Mouse (Mus musculus) kidney, embryonic 14.5 days (tissue): ENCODE measurements around the gene Csad. TPM values are rescaled to one million over a fixed set of nuclear protein-coding genes. Genes with fewer than 3 reads are reported as not detected.

Experiments
- ATAC-seq: fragments of 200-750 bp; cut with Nextera tagmentation; 2 replicates; pipeline ENCODE4 v1.8.0; 2017; ENCODE audit warnings: moderate number of reproducible peaks, mild to moderate bottlenecking, moderate TSS enrichment, moderate library complexity; ENCODE audit not compliant: low FRiP score, low TSS enrichment
- H3K27ac ChIP-seq: fragments of 300-500 bp; sonication (generic); 2 replicates; pipeline ENCODE4 v1.5.1; 2014; ENCODE audit warnings: low read depth, mild to moderate bottlenecking, low read length, moderate library complexity, mixed read lengths
- H3K27me3 ChIP-seq: fragments of 300-500 bp; sonication (generic); 2 replicates; pipeline ENCODE4 v1.6.1; 2014; ENCODE audit warnings: mild to moderate bottlenecking, low read length; ENCODE audit not compliant: control insufficient read depth, insufficient read depth
- H3K36me3 ChIP-seq: fragments of 300-500 bp; sonication (generic); 2 replicates; pipeline ENCODE4 v1.6.1; 2014; ENCODE audit warnings: low read length, mixed read lengths; ENCODE audit not compliant: control insufficient read depth, insufficient read depth
- H3K4me1 ChIP-seq: fragments of 300-500 bp; sonication (generic); 2 replicates; pipeline ENCODE4 v1.6.1; 2014; ENCODE audit warnings: low read length, mixed read lengths; ENCODE audit not compliant: control insufficient read depth, insufficient read depth
- H3K4me2 ChIP-seq: fragments of 300-500 bp; sonication (generic); replicated peaks from 2 replicates; pipeline ENCODE4 v1.6.1; 2014; ENCODE audit warnings: low read depth, mild to moderate bottlenecking, low read length
- H3K4me3 ChIP-seq: fragments of 300-500 bp; sonication (generic); 2 replicates; pipeline ENCODE4 v1.5.1; 2014; ENCODE audit warnings: mild to moderate bottlenecking, low read length
- H3K9ac ChIP-seq: fragments of 300-500 bp; sonication (generic); 2 replicates; pipeline ENCODE4 v1.6.1; 2014; ENCODE audit warnings: low read depth, mild to moderate bottlenecking, low read length, moderate library complexity
- H3K9me3 ChIP-seq: fragments of 300-500 bp; sonication (generic); 2 replicates; pipeline ENCODE4 v1.6.1; 2016; ENCODE audit warnings: low read length; ENCODE audit not compliant: control insufficient read depth
- WGBS: fragments of 180-500 bp; shearing (Covaris S2); extraction: QIAGEN DNeasy Blood & Tissue Kit; methylation state at CpG from one replicate; pipeline ENCODE4 v1.1.7; 2014; 5-methylcytosine and 5-hydroxymethylcytosine counted together
- polyA plus RNA-seq: library from polyadenylated mRNA; unstranded; fragments of >200 nt; fragmentation: Nextera tagmentation; extraction: Ambion mirVana; gene quantifications from 2 replicates; pipeline ENCODE4 v1.2.1, GENCODE M21; 2014

Gene Csad
- polyA plus RNA-seq, 1 experiment from 2014 or later = 68.1 TPM

- Histone ChIP-seq H3K9ac (no peak overlapping the region), H3K27me3 (no peaks in the 10 kb centered on the region), H3K4me2 (no peak overlapping the region), H3K36me3 (peaks cover 23% of the 10 kb centered on the region; the same call in 1 of the 2 replicates), H3K9me3 (no peaks in the 10 kb centered on the region), H3K27ac (no peak overlapping the region), H3K4me3 (no peak overlapping the region), H3K4me1 (peaks cover under 1% of the 10 kb centered on the region; the same call in 1 of the 2 replicates)
- WGBS = 52% methylated on average over 3 of the region's 3 CpGs
- 0 out of 2 replicates have a peak, but pooled peaks have one; percentile 40 for ATAC-seq
Observed at GRCm38 (mm10) chr15:102183076-102183475, 21.4 kb downstream of the Csad start.

GRCm38 (mm10) chr15:102179924-102180323 is 24.6 kb downstream of the Csad start:
- H3K9me3 ChIP-seq = no peaks in the 10 kb centered on the region
- H3K36me3 ChIP-seq = peaks cover 32% of the 10 kb centered on the region; the same call in 1 of the 2 replicates
- no peak for ATAC-seq
- H3K4me1 ChIP-seq = no peaks in the 10 kb centered on the region
- WGBS = 88% methylated on average over 14 of the region's 14 CpGs
- H3K27me3 ChIP-seq = no peaks in the 10 kb centered on the region
- no peak overlapping the region for H3K4me2 ChIP-seq
- H3K9ac ChIP-seq = no peak overlapping the region
- H3K4me3 ChIP-seq = no peak overlapping the region
- H3K27ac ChIP-seq = no peak overlapping the region

- WGBS = 81% methylated on average over 9 of the region's 9 CpGs
- Histone ChIP-seq H3K9ac (no peak overlapping the region), H3K4me1 (no peaks in the 10 kb centered on the region), H3K4me3 (no peak overlapping the region), H3K27me3 (no peaks in the 10 kb centered on the region), H3K27ac (no peak overlapping the region), H3K36me3 (peaks cover 32% of the 10 kb centered on the region; the same call in 1 of the 2 replicates), H3K9me3 (no peaks in the 10 kb centered on the region), H3K4me2 (no peak overlapping the region)
- no peak for ATAC-seq
Observed at GRCm38 (mm10) chr15:102179106-102179505, 25.4 kb downstream of the Csad start.

DNA sequence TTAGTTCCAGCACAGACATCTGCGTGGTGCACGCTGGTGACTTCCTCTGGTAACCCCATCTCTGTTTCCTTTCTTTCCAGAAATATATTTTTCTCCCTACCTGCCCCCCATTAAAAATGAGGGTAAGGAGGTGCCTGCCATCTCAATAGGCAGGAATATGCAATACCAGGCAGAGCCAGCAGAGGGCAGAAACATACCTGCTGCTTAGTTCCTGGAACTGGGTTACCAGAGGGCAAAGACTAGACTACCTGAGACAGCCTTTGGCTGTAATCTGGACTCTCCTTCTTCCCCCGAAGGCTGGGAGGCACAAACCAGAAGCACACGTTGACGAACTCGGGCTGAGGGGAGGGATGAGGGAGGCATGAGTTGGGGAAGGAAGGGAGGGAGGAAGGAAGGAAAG is 26.2 kb downstream of the Csad start:
- Histone ChIP-seq H3K9ac (no peak overlapping the region), H3K4me1 (no peaks in the 10 kb centered on the region), H3K9me3 (no peaks in the 10 kb centered on the region), H3K27ac (no peak overlapping the region), H3K4me3 (no peak overlapping the region), H3K27me3 (no peaks in the 10 kb centered on the region), H3K36me3 (peaks cover 32% of the 10 kb centered on the region; the same call in 1 of the 2 replicates), H3K4me2 (no peak overlapping the region)
- ATAC-seq = peak; percentile 57
- 18% methylated on average over 6 of the region's 6 CpGs for WGBS

- Histone ChIP-seq H3K4me1 (no peaks in the 10 kb centered on the region), H3K36me3 (peaks cover 32% of the 10 kb centered on the region; the same call in 1 of the 2 replicates), H3K9me3 (no peaks in the 10 kb centered on the region), H3K27ac (no peak overlapping the region), H3K4me3 (no peak overlapping the region), H3K4me2 (no peak overlapping the region), H3K27me3 (no peaks in the 10 kb centered on the region), H3K9ac (no peak overlapping the region)
- ATAC-seq = no peak
- WGBS = 85% methylated on average over 8 of the region's 8 CpGs
Observed at GRCm38 (mm10) chr15:102177417-102177816, 27.1 kb downstream of the Csad start.

GRCm38 (mm10) chr15:102176571-102177316 is 27.8 kb downstream of the Csad start:
- Histone ChIP-seq H3K9me3 (no peaks in the 10 kb centered on the region), H3K27me3 (no peaks in the 10 kb centered on the region), H3K36me3 (peaks cover 32% of the 10 kb centered on the region; the same call in 1 of the 2 replicates), H3K27ac (no peak overlapping the region), H3K4me3 (no peak overlapping the region), H3K9ac (no peak overlapping the region), H3K4me2 (no peak overlapping the region), H3K4me1 (no peaks in the 10 kb centered on the region)
- WGBS = 82% methylated on average over 7 of the region's 7 CpGs
- no peak for ATAC-seq

DNA sequence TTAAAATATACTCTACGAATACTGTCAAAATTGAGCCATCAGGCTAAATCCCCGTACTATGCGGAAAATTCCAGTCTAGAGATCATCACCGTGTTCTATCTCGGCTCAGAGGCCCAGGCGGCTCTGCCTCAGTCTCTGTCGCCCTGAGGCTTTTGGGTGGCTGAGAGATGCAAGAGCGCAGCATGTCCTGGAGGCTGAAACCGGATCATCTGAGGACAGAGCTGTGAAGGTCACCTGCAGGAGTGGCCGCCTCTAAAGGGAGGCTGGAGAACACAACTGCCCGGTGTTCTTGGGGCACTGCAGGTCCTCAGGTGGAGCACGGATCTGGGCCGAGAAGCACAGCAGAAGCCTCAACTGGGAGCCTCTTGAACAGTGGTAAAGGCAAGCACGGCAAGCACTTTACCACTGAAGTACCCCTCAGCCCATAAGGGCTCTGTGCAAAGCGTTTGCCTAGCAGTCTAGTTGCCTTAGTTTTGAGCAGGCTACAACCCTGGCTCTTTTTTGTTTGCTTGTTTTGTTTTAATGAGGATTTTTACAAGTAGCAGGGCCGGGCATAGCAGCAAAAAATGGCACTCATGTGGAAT is 28.7 kb downstream of the Csad start:
- WGBS = 87% methylated on average over 16 of the region's 16 CpGs
- H3K4me1 ChIP-seq = no peaks in the 10 kb centered on the region
- H3K36me3 ChIP-seq = peaks cover 32% of the 10 kb centered on the region; the same call in 1 of the 2 replicates
- H3K27ac ChIP-seq = no peak overlapping the region
- ATAC-seq = no peak
- H3K27me3 ChIP-seq = no peaks in the 10 kb centered on the region
- H3K9me3 ChIP-seq = no peaks in the 10 kb centered on the region
- no peak overlapping the region for H3K4me3 ChIP-seq
- H3K4me2 ChIP-seq = no peak overlapping the region
- no peak overlapping the region for H3K9ac ChIP-seq

GRCm38 (mm10) chr15:102173581-102173980 is 30.9 kb downstream of the Csad start:
- Histone ChIP-seq H3K4me2 (no peak overlapping the region), H3K27me3 (no peaks in the 10 kb centered on the region), H3K36me3 (peaks cover 18% of the 10 kb centered on the region; the same call in 1 of the 2 replicates), H3K9me3 (no peaks in the 10 kb centered on the region), H3K4me3 (no peak overlapping the region), H3K4me1 (peaks cover 6% of the 10 kb centered on the region; the same call in 1 of the 2 replicates), H3K9ac (no peak overlapping the region), H3K27ac (no peak overlapping the region)
- 77% methylated on average over 3 of the region's 3 CpGs for WGBS
- ATAC-seq = no peak

DNA sequence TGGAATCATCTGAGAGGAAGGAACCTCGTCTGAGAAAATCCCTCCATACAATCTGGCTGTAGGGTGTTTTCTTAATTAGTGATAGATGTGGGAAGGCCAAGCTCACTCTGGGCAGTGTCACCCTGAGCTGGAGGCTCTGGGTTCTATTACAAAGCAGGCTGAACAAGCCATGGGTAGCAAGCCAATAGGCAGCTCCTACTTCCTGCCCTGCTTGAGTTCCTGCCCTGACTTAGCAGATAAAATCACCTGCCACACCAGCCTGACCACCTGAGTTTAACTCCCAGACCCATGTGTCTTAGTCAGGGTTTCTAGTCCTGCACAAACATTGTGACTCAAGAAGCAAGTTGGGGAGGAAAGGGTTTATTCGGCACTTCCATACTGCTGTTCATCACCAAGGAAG is 35.5 kb downstream of the Csad start:
- H3K9me3 ChIP-seq = no peaks in the 10 kb centered on the region
- no peak overlapping the region for H3K4me2 ChIP-seq
- H3K4me1 ChIP-seq = peaks cover 21% of the 10 kb centered on the region; the same call in 1 of the 2 replicates
- peak overlapping the region; percentile 2; the same call in 1 of the 2 replicates for H3K27ac ChIP-seq
- H3K4me3 ChIP-seq = no peak overlapping the region
- peak; percentile 59; the same call in 1 of the 2 replicates for ATAC-seq
- H3K27me3 ChIP-seq = no peaks in the 10 kb centered on the region
- H3K36me3 ChIP-seq = no peaks in the 10 kb centered on the region
- no peak overlapping the region for H3K9ac ChIP-seq
- 20% methylated on average over 2 of the region's 2 CpGs for WGBS
